Mouse (Mus musculus) E14TG2a.4 (cell line): Measurements from ENCODE around the gene Psmd4.

Source experiments
- CTCF ChIP-seq: conservative IDR thresholded peaks from 2 replicates; pipeline ENCODE4 v1.5.1; 2014; ENCODE audit warnings: low read length
- NANOG ChIP-seq: IDR thresholded peaks from 2 replicates; pipeline ENCODE4 v1.6.1; 2014; ENCODE audit warnings: borderline replicate concordance, low read length, mixed read lengths
- POU5F1 ChIP-seq: IDR thresholded peaks from 2 replicates; pipeline ENCODE4 v1.6.1; 2014; ENCODE audit warnings: low read length, borderline replicate concordance

GRCm38 (mm10) chr3:95056275-95056674 is 13.9 kb upstream of the Psmd4 start:
- TF ChIP-seq CTCF: no peak
- TF ChIP-seq POU5F1: no peak
- no peak for TF ChIP-seq NANOG
